Mouse (Mus musculus) kidney, adult 2 months (tissue): ENCODE results near the gene Ttll5.

ENCODE experiments used
- CTCF ChIP-seq: fragments of 200-500 bp; conservative IDR thresholded peaks from 2 replicates; pipeline ENCODE4 v1.5.1; 2011; ENCODE audit warnings: low read depth, mild to moderate bottlenecking, control low read depth, low read length, moderate library complexity, mixed read lengths; ENCODE audit not compliant: insufficient read depth, insufficient read length
- POLR2A ChIP-seq: fragments of 200-500 bp; IDR thresholded peaks from one replicate; pipeline ENCODE4 v1.6.1; 2011; ENCODE audit warnings: low read depth, low read length, control low read depth

GRCm38 (mm10) chr12:86059341-86059740, 234.9 kb downstream of the Ttll5 start:
- TF ChIP-seq CTCF (no peak), POLR2A (no peak)
